Mouse (Mus musculus) hindbrain, embryonic 10.5 days (tissue): ENCODE measurements around the gene Gm3542. TPM values are rescaled to one million over a fixed set of nuclear protein-coding genes. Genes with fewer than 3 reads are reported as not detected.
"Not testable (repeated sequence)": the region's sequence is repeated elsewhere in the genome, so short reads cannot be mapped to it uniquely, and the experiment has no call there.

Experiments used
- DNase-seq: peaks from one replicate; pipeline ENCODE4 v3.0.0-alpha.2; 2017; ENCODE audit warnings: low spot score
- H3K27ac ChIP-seq: fragments of 300-500 bp; sonication (generic); 2 replicates; pipeline ENCODE4 v1.5.1; 2016; ENCODE audit warnings: mild to moderate bottlenecking, moderate library complexity
- H3K27me3 ChIP-seq: fragments of 300-500 bp; sonication (generic); 2 replicates; pipeline ENCODE4 v1.6.1; 2016; ENCODE audit warnings: mild to moderate bottlenecking; ENCODE audit not compliant: poor library complexity, insufficient read depth, severe bottlenecking
- H3K36me3 ChIP-seq: fragments of 300-500 bp; sonication (generic); 2 replicates; pipeline ENCODE4 v1.6.1; 2016; ENCODE audit warnings: mild to moderate bottlenecking, moderate library complexity
- H3K4me1 ChIP-seq: fragments of 300-500 bp; sonication (generic); replicated peaks from 2 replicates; pipeline ENCODE4 v1.6.1; 2016; ENCODE audit warnings: mild to moderate bottlenecking
- H3K4me3 ChIP-seq: fragments of 300-500 bp; sonication (generic); 2 replicates; pipeline ENCODE4 v1.5.1; 2016; ENCODE audit warnings: mild to moderate bottlenecking, moderate library complexity
- H3K9me3 ChIP-seq: fragments of 300-500 bp; sonication (generic); 2 replicates; pipeline ENCODE4 v1.6.1; 2016; ENCODE audit warnings: mild to moderate bottlenecking, moderate library complexity
- WGBS: fragments of 180-500 bp; shearing (Covaris S2); methylation state at CpG from one replicate; pipeline ENCODE4 v1.1.7; 2016; 5-methylcytosine and 5-hydroxymethylcytosine counted together
- polyA plus RNA-seq: library from polyadenylated mRNA; unstranded; fragments of >200 nt; fragmentation: Nextera tagmentation; extraction: Ambion mirVana; gene quantifications from 2 replicates; pipeline ENCODE4 v1.2.1, GENCODE M21; 2016

Gm3542 gene
- not detected in 2 replicates for polyA plus RNA-seq

DNA sequence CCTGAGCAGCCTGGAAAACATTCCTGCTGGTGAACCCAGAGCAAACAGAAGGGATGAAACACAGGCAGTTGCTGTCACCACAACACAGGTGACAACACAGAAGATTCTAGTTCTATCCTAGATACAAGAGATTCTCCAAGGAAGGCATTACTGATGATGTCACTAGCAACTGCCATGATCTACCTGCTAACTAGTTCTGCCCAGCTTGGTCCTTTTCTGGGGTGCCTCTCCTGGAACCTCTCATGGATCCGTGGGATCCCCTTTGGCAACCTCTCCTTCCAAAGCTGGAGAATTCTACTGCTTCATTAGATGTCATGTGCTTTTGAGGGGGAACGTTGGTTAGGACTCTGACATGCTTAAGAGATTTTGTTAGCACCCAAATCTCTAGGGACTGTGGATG lies at the start of gene Gm3542:
Gm3542 (minus strand) TSS at position 101 of the 400 bp plus-strand sequence.
- WGBS, result no CpG with 5 or more reads among the region's 2 CpGs
- not testable (repeated sequence) for H3K36me3 ChIP-seq, DNase-seq, H3K4me1 ChIP-seq, H3K4me3 ChIP-seq, H3K9me3 ChIP-seq, H3K27me3 ChIP-seq, H3K27ac ChIP-seq

Other genes with a start within 250 kb of the Gm3542 start
- not detected in 2 replicates for gene Gm8279, start 203.4 kb downstream of the Gm3542 start, polyA plus RNA-seq
- gene Gm3317, start 170.4 kb downstream of the Gm3542 start, polyA plus RNA-seq, result not detected in 2 replicates
- gene Gm8271, start 149.1 kb downstream of the Gm3542 start, polyA plus RNA-seq, result not detected in 2 replicates
- gene Gm3526, start 74.3 kb downstream of the Gm3542 start, polyA plus RNA-seq, result 0.10 TPM in 1 of 2 replicates, not detected in the other
- gene Gm3500, start 54.1 kb upstream of the Gm3542 start, polyA plus RNA-seq, result not detected in 2 replicates
- gene Gm3194, start 120.5 kb upstream of the Gm3542 start, polyA plus RNA-seq, result 0.65 TPM in 2 replicates
- gene Gm8246, start 142.9 kb upstream of the Gm3542 start, polyA plus RNA-seq, result not detected in 2 replicates
- not detected in 2 replicates for gene Gm3187, start 149.3 kb upstream of the Gm3542 start, polyA plus RNA-seq
- gene Gm3488, start 166.7 kb upstream of the Gm3542 start, polyA plus RNA-seq, result 1.6 and 1.9 TPM in 2 replicates
- gene Gm3532, start 203.6 kb upstream of the Gm3542 start, polyA plus RNA-seq, result not detected in 2 replicates